Mouse (Mus musculus): ENCODE data around the gene Net1. TPM values are rescaled to one million over a fixed set of nuclear protein-coding genes. Genes with fewer than 3 reads are reported as not detected.

Net1 gene
- polyA plus RNA-seq, 1 experiment: 71.6 TPM

DNA sequence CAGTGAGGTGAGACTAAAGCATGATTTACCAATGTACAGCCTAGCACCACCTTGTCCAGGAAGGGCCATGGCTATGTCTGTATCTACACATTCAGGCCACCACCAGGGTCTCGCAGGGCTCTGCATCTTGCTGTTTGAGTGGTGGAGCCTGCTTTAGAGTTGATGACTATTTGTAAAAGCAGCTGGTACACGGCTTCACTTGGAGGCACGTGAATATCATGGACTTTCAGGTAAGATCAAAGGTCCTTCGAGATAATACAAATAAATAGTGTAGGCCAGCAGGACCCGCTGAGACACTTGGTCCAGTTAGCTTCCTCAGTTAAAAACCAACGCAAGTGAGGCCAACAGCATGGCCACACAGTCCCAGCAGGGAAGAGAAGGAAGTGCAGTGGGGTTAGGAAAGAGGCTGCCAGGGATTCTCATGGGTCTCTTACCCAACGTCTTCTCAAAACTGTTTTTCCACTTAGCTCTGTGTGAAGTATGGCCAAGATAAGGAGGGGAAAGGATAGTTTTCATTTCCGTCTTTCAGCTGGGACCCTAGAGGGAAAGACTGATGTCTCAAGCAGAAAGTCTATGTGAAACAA is 22.5 kb downstream of the Net1 start:
- no peak overlapping the region for H3K4me3 ChIP-seq (ENCODE audit: low read depth, low read length)
- H3K27me3 ChIP-seq (ENCODE audit: control insufficient read depth, insufficient read depth, low read length, poor library complexity, severe bottlenecking): no peaks in the 10 kb centered on the region
- H3K36me3 ChIP-seq (ENCODE audit: control insufficient read depth, insufficient read depth, low read length, poor library complexity, severe bottlenecking): no peaks in the 10 kb centered on the region; the same call in 1 of the 2 replicates
- no peak overlapping the region for H3K27ac ChIP-seq (ENCODE audit: insufficient read depth, low read length)
- H3K4me1 ChIP-seq (ENCODE audit: control insufficient read depth, insufficient read depth, low read length): no peaks in the 10 kb centered on the region
- H3K9me3 ChIP-seq (replicated peaks; ENCODE audit: control insufficient read depth, insufficient read depth, low read length, poor library complexity, severe bottlenecking): no peaks in the 10 kb centered on the region
- TF ChIP-seq EP300 (IDR thresholded peaks at IDR 0.05; ENCODE audit: insufficient read depth, low read depth, low read length) (no peak), CTCF (IDR thresholded peaks at IDR 0.05; ENCODE audit: low read depth, low read length) (no peak), POLR2A (IDR thresholded peaks at IDR 0.05; ENCODE audit: insufficient read depth, low read length) (no peak)
- no peak overlapping the region for H3K9ac ChIP-seq (ENCODE audit: low read depth, poor library complexity, severe bottlenecking)

DNA sequence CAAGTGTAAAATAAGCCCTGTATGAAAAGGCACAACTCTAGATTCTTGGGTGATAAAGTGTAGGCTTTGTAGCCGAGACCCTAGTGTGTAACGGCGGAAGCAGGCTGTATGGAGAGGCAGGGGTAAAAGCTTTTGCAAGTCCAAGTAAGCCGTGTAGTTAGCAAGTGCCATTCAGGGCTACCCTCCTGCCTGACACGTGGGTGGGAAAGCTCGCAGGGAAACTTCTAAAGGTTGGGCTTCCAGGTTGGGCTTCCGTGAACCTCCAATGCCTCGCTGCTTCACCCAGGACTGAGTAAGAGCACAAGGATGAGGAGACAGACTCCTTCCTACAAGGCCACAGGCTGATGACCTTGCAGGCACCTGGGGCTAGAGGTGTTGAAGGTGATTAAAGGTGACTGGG is 23.5 kb downstream of the Net1 start:
- Histone ChIP-seq H3K36me3 (ENCODE audit: control insufficient read depth, insufficient read depth, low read length, poor library complexity, severe bottlenecking) (no peaks in the 10 kb centered on the region; the same call in 1 of the 2 replicates), H3K4me3 (ENCODE audit: low read depth, low read length) (no peak overlapping the region), H3K27ac (ENCODE audit: insufficient read depth, low read length) (no peak overlapping the region), H3K4me1 (ENCODE audit: control insufficient read depth, insufficient read depth, low read length) (no peaks in the 10 kb centered on the region), H3K9me3 (replicated peaks; ENCODE audit: control insufficient read depth, insufficient read depth, low read length, poor library complexity, severe bottlenecking) (no peaks in the 10 kb centered on the region), H3K27me3 (ENCODE audit: control insufficient read depth, insufficient read depth, low read length, poor library complexity, severe bottlenecking) (no peaks in the 10 kb centered on the region), H3K9ac (ENCODE audit: low read depth, poor library complexity, severe bottlenecking) (no peak overlapping the region)
- TF ChIP-seq EP300 (IDR thresholded peaks at IDR 0.05; ENCODE audit: insufficient read depth, low read depth, low read length) (no peak), CTCF (IDR thresholded peaks at IDR 0.05; ENCODE audit: low read depth, low read length) (no peak), POLR2A (IDR thresholded peaks at IDR 0.05; ENCODE audit: insufficient read depth, low read length) (no peak)

DNA sequence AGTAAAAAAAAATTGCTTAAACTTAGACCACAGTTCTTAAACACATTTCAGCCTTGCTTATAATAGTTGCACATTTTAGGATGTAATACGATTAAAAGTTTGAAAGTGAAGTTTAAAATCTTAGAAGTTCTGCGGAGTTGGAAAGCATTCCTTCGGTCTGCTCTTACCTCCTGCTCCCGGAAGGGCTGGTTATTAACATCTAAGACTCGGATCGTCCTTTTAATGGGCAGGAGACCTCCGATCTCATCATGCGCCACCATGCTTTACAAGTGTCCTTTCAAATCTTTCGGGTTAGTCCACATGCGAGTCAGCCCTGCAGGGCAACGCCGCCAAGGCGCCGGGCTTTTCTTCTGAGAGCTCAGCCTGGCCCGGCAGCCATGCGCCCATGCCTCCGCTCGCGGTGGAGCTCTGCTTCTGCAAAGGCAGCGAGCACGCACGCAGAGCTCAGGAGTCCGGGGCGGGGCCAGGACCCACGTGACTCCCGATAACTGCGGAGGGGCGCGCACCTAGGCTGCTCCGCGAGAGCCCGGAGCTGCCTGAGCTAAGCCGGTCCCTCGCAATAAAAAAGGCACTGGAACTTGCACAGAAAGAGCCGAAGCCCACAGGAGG is 24.8 kb downstream of the Net1 start:
- H3K9ac ChIP-seq (ENCODE audit: low read depth, poor library complexity, severe bottlenecking): peak overlapping the region; percentile 55
- TF ChIP-seq POLR2A (IDR thresholded peaks at IDR 0.05; ENCODE audit: insufficient read depth, low read length) (peak; percentile 63), EP300 (IDR thresholded peaks at IDR 0.05; ENCODE audit: insufficient read depth, low read depth, low read length) (no peak)
- peak overlapping the region; percentile 83 for H3K4me3 ChIP-seq (ENCODE audit: low read depth, low read length)
- H3K27me3 ChIP-seq (ENCODE audit: control insufficient read depth, insufficient read depth, low read length, poor library complexity, severe bottlenecking): no peaks in the 10 kb centered on the region
- no peaks in the 10 kb centered on the region for H3K4me1 ChIP-seq (ENCODE audit: control insufficient read depth, insufficient read depth, low read length)
- H3K9me3 ChIP-seq (replicated peaks; ENCODE audit: control insufficient read depth, insufficient read depth, low read length, poor library complexity, severe bottlenecking): no peaks in the 10 kb centered on the region
- peaks cover 6% of the 10 kb centered on the region; the same call in 1 of the 2 replicates for H3K36me3 ChIP-seq (ENCODE audit: control insufficient read depth, insufficient read depth, low read length, poor library complexity, severe bottlenecking)
- no peak overlapping the region for H3K27ac ChIP-seq (ENCODE audit: insufficient read depth, low read length)

DNA sequence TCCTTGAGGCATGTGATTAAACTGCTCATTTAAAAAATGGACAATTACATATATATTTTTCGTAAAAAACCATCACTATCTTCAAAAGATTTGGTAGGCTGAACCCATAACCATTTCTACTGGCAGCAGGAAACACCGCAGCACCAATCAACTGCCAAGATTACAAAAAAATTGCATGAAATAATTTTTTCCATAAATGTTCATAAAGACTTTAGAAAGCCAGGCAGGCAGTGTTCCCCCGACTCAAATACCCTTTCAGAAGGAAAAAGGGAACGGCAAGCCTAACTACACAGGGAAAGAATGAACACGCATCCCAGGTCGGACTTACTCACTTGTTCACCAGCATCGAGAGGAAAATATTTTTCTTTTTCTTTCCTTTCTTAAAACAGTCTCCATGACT is 25.4 kb downstream of the Net1 start:
- H3K4me1 ChIP-seq (ENCODE audit: control insufficient read depth, insufficient read depth, low read length): no peaks in the 10 kb centered on the region
- peaks cover 12% of the 10 kb centered on the region for H3K36me3 ChIP-seq (ENCODE audit: control insufficient read depth, insufficient read depth, low read length, poor library complexity, severe bottlenecking)
- TF ChIP-seq POLR2A (IDR thresholded peaks at IDR 0.05; ENCODE audit: insufficient read depth, low read length): no peak
- TF ChIP-seq EP300 (IDR thresholded peaks at IDR 0.05; ENCODE audit: insufficient read depth, low read depth, low read length): no peak
- TF ChIP-seq CTCF (IDR thresholded peaks at IDR 0.05; ENCODE audit: low read depth, low read length): no peak
- no peaks in the 10 kb centered on the region for H3K9me3 ChIP-seq (replicated peaks; ENCODE audit: control insufficient read depth, insufficient read depth, low read length, poor library complexity, severe bottlenecking)
- H3K4me3 ChIP-seq (ENCODE audit: low read depth, low read length): peak overlapping the region; percentile 79
- no peaks in the 10 kb centered on the region for H3K27me3 ChIP-seq (ENCODE audit: control insufficient read depth, insufficient read depth, low read length, poor library complexity, severe bottlenecking)
- H3K9ac ChIP-seq (ENCODE audit: low read depth, poor library complexity, severe bottlenecking): peak overlapping the region; percentile 55
- no peak overlapping the region for H3K27ac ChIP-seq (ENCODE audit: insufficient read depth, low read length)

DNA sequence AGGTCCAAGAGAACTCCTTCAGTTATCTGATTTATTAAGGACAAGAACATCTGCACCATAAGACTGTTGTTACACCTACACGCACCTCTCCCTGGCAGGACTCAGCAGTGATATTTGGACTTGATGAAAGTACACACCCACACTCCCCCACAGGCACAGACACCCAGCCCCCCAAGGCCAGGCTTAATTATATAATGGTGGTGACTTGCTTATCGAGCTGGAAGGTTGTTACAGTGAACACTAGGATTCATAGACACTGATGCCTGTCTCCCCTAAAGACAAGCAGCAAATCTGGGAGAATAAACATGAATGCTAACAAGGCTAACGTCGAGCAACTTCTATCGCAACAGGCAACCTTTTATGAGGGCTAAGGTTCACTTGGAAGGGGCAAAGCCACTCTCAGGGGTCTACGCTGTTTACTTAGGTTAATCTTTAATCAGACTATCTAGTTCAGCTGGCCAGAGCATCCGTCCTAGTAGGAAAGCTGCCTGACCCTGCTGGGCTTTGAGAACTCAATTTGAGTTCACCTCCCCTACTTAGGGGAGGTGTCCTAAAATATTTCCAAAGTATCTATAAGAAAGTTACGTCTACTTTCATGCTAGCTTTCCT is 26.4 kb downstream of the Net1 start:
- no peak for TF ChIP-seq EP300 (IDR thresholded peaks at IDR 0.05; ENCODE audit: insufficient read depth, low read depth, low read length)
- TF ChIP-seq CTCF (IDR thresholded peaks at IDR 0.05; ENCODE audit: low read depth, low read length): no peak
- TF ChIP-seq POLR2A (IDR thresholded peaks at IDR 0.05; ENCODE audit: insufficient read depth, low read length): no peak
- Histone ChIP-seq H3K4me3 (ENCODE audit: low read depth, low read length) (no peak overlapping the region), H3K36me3 (ENCODE audit: control insufficient read depth, insufficient read depth, low read length, poor library complexity, severe bottlenecking) (peaks cover 17% of the 10 kb centered on the region), H3K9me3 (replicated peaks; ENCODE audit: control insufficient read depth, insufficient read depth, low read length, poor library complexity, severe bottlenecking) (no peaks in the 10 kb centered on the region), H3K4me1 (ENCODE audit: control insufficient read depth, insufficient read depth, low read length) (no peaks in the 10 kb centered on the region), H3K27me3 (ENCODE audit: control insufficient read depth, insufficient read depth, low read length, poor library complexity, severe bottlenecking) (no peaks in the 10 kb centered on the region), H3K27ac (ENCODE audit: insufficient read depth, low read length) (no peak overlapping the region), H3K9ac (ENCODE audit: low read depth, poor library complexity, severe bottlenecking) (no peak overlapping the region)

DNA sequence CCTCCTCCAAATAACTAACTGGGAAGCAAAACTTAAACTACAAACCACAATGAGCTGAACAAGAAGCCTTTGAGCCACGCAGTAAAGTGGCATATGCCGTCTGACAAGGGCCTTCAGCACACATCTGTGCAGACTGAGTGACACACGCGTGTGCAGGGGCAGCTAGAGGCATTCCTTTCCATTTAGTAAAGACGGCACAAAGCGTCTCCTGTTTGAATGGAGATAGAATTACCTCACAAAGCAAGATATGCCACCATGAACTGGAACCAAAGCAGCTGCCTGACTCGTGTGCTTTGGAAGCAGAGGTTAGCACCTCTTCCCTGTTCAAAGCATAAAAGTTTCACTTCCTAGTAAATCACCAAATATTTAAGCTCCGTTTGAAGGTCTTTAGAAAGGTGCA is 28.0 kb downstream of the Net1 start:
- H3K9me3 ChIP-seq (replicated peaks; ENCODE audit: control insufficient read depth, insufficient read depth, low read length, poor library complexity, severe bottlenecking): no peaks in the 10 kb centered on the region
- no peak overlapping the region for H3K9ac ChIP-seq (ENCODE audit: low read depth, poor library complexity, severe bottlenecking)
- no peak overlapping the region for H3K27ac ChIP-seq (ENCODE audit: insufficient read depth, low read length)
- H3K27me3 ChIP-seq (ENCODE audit: control insufficient read depth, insufficient read depth, low read length, poor library complexity, severe bottlenecking): no peaks in the 10 kb centered on the region
- TF ChIP-seq POLR2A (IDR thresholded peaks at IDR 0.05; ENCODE audit: insufficient read depth, low read length) (no peak), EP300 (IDR thresholded peaks at IDR 0.05; ENCODE audit: insufficient read depth, low read depth, low read length) (no peak), CTCF (IDR thresholded peaks at IDR 0.05; ENCODE audit: low read depth, low read length) (no peak)
- H3K36me3 ChIP-seq (ENCODE audit: control insufficient read depth, insufficient read depth, low read length, poor library complexity, severe bottlenecking): peaks cover 32% of the 10 kb centered on the region
- H3K4me1 ChIP-seq (ENCODE audit: control insufficient read depth, insufficient read depth, low read length): no peaks in the 10 kb centered on the region
- no peak overlapping the region for H3K4me3 ChIP-seq (ENCODE audit: low read depth, low read length)

All from ES-Bruce4 (cell line).